Mouse (Mus musculus): ENCODE measurements around the gene Coq3.

Coq3 gene

DNA sequence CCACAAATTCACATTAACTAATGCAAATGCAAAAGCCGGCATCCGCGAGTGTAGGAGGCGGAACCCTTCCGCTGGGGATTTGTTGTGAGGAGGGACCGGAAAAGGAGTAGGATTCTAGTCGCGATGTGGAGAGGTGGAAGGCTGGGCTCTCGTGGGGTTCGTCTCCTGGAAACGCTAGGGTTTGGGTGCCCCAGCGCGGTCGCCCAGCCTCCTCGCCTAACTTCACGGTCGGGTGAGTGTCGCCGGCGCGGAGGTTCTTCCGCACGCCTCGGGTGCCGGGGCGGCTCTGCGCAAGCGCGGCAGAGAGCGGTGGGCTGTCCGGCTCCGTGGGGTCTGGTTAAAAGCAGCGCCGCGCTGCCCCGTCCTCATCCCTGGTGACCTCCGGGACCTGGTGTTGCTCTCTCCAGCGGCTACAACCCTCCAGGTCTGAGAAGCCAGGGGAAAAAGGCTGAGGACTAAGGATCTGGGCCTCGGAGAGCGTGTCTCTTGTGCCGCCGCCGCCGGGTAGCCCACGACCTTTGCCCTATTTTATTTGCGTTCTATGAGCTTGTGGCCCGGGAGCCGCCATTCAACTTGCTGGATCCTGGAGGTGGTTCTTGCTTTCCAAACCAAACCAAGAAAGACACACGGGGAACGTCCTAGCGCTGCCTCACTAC is at the start of gene Coq3:
Gene Coq3, plus strand, starts transcription at position 109 of the 656 bp plus-strand sequence.
- DNase-seq (ENCODE audit: low read depth, low spot score): peak; percentile 85

DNA sequence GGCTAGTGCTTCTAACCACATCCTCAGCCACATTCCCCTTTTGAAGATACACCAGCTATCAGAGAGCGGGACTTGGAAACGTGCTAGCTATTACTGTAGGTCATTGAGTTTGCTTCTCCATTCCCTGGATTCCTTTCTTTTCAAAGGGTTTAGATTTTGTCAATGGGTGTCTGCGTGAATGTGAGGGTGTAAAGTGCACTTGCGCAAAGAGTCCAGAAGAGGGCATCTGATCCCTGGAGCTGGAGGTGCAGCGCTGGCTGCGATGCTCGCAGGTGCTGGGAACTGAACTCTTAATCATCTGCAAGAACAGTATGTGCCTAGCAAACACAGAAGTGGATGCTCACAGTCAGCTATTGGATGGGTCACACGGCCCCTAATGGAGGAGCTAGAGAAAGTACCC is 46.6 kb upstream of the Coq3 start:
- DNase-seq (ENCODE audit: low read depth, low spot score): no peak

DNA sequence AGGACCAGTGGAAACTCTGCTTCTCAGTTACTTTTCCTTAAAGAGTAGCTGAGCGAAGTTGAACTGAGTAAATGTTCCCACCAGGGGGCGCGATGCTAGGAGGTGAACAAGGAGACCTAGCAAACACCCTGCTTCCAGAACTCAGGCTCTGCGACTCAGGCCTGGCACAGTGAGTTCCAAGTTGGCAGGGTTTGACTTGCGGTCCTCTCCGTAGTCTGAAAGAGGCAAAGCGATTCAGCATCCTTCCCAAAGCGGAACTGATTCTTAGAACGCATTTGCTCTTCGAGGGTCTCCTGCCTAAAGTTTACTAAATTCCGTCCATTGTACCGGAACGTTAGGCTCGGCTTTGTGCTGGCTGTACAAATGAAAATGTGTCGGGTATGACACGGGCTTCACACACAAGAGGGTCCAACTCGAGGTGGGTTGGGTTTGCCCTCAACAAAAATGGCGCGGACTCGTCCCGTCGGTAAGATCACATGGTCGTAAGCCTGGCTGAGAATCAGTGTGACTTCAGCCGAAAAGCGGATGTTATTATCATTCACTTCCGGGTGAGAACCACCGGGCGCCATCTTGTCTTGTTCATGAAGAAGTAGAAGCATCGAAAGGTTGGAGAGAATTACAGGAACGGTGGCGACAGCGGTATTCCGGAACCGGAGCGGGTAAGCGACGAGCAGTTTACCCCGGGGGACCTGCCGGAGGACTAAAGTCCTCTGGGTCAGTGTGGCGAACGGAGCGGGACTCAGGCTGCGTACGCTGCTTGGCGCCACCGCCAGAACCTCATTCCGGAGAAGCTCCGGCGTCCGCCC is 31.8 kb upstream of the Coq3 start, which contains the start of gene Pnisr:
Gene Pnisr, plus strand, starts transcription at position 103 of the 806 bp plus-strand sequence.
- peak; percentile 97 for DNase-seq (ENCODE audit: low read depth, low spot score)

DNA sequence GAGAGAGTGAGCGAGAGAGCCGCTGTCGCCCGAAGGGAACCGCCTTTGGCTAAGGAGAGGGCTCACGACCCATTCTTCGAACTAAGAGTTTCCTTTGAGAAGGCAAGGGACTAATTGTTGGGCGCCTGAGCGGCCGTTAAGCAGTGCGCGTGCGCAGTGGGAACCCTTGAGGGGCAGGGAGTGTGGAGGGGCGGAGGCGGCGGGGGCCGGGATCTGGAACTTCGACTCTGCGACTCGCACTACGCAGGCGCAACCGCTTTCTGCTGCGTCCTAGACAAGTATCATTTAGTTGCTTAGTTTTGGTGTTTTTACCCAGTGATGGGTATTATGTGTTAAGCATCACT is 31.2 kb upstream of the Coq3 start:
- peak; percentile 90 for DNase-seq (ENCODE audit: low read depth, low spot score)

DNA sequence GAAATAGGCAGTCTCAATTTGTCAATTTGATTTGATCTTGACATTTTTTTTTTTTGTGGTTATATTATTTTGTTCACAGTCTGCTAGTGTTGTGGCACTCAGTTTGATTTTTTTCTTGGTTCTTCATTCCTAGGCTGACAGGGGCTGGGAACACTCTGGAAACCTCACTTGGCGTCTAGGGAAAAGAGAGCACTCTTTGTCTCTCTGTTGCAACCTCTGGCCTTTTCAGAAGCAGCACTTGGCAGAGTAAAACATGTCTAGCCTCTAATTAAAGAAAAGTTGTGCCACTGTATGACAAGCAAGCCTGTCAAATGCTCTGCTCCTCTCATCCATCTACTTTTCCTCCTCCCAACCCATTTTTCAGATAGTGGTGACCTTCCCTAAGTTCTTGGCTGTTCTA is 22.0 kb upstream of the Coq3 start:
- DNase-seq (ENCODE audit: low read depth, low spot score): no peak

DNA sequence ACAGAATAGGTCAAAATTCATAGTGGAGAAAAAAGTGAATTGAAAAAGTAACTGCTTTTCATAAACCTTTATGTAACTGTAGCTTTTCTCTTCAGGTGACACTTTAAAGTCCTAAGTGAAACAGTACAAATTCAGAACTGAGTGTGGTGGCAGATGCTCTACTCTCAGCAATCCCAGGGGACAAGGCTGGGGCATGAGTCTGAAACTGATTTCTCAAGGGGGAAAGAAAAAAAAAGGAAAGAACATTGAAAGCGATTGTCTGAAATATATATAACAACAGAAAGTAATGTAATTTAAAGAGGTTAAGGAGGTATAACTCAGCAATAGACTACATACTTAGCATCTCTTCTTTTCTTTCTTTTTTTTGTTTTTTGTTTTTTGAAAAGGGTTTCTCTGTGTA is 14.2 kb upstream of the Coq3 start:
- DNase-seq (ENCODE audit: low read depth, low spot score): no peak

DNA sequence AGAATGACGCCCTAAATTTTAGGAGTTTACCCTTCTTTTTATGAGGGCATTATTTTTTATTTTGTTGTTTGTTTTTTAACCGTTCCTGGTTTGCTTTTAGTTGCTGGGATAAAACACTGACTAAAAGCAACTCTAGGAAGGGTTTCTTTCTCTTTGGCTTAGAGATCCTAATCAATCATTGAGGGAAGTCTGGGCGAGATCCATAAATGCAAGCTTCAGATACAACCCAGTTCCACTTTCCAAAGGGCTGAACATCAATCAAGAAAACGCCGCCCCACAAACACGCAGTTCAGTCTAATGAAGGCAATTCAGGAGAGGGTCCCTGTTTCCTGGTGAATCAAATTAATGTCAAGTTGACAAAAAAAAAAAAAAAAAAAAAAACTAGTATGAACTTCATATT is 697 bp upstream of the Coq3 start:
- peak; percentile 8 for DNase-seq (ENCODE audit: low read depth, low spot score)

DNA sequence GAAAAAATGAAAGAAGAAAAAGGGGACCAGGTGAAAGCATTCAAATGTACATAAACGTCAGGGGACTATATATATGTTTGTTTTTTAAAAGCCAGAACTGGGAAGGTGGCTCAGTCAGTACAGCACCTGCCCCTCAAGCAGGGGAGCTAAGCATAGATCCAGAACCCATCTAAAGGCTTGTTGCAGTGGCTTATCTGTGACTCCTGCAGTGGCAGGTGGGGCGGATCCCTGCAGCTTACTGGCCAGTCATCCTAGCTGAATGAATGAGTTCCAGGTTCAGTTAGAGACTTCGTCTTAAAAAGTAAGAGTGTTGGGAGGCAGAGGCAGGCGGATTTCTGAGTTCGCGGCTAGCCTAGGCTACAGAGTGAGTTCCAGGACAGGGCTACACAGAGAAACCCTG is 3.3 kb downstream of the Coq3 start:
- no peak for DNase-seq (ENCODE audit: low read depth, low spot score)

DNA sequence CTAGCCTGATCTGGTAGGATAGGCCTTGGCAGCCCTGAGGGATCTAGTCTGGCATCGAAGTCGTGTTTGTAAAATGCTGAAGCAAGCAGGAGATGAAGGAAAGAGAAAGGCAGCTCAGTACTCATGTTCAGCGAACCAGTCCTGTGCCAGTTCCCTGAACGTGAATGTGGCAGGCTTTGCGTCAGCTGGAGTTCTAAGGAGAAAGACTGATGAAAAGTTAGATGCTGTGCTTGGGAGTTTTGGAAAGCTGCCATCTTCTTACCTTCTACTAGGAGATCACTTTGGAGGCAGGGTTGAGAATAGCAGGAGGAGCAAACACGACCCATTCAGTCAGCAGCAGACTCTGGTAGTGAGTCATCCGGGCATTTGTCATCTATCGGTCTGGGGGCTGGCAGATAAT is 6.4 kb downstream of the Coq3 start:
- no peak for DNase-seq (ENCODE audit: low read depth, low spot score)

DNA sequence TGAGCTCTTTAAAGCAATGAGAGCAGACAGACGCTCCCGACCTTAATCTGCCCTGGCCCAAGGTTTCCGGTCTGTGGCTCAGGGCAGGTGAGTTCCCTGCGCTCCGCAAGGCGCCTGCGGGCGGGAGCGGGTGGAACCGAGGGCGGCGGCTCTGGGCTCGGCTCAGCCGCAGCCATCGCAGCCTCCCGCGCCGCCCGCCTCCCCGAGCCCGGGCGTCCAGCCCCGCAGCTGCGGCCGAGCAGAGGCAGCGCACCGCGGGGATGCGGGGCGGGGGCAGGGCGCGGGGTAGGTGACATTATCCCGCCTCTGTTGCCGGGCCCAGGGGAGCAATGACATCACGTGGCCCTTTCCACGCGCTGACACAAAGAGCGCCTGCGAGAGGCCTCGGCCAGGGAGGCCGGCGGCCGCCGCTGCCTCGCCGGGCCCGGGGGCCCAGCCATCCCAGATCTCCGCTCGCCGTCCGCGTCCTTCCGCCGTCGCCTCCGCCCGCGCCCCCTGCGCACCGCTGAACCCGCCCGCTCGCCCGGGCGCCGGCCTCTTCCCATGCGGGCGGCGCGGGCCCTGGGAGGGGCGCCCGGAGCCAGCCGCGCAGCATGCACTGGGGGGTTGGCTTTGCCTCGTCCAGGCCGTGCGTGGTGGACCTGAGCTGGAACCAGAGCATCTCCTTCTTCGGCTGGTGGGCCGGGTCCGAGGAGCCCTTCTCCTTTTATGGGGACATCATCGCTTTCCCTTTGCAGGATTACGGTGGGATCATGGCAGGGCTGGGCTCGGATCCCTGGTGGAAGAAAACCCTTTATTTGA is 51.7 kb downstream of the Coq3 start, which contains the start of gene Faxc:
Gene Faxc, plus strand, starts transcription at position 359 of the 801 bp plus-strand sequence.
- peak; percentile 70 for DNase-seq (ENCODE audit: low read depth, low spot score)

DNA sequence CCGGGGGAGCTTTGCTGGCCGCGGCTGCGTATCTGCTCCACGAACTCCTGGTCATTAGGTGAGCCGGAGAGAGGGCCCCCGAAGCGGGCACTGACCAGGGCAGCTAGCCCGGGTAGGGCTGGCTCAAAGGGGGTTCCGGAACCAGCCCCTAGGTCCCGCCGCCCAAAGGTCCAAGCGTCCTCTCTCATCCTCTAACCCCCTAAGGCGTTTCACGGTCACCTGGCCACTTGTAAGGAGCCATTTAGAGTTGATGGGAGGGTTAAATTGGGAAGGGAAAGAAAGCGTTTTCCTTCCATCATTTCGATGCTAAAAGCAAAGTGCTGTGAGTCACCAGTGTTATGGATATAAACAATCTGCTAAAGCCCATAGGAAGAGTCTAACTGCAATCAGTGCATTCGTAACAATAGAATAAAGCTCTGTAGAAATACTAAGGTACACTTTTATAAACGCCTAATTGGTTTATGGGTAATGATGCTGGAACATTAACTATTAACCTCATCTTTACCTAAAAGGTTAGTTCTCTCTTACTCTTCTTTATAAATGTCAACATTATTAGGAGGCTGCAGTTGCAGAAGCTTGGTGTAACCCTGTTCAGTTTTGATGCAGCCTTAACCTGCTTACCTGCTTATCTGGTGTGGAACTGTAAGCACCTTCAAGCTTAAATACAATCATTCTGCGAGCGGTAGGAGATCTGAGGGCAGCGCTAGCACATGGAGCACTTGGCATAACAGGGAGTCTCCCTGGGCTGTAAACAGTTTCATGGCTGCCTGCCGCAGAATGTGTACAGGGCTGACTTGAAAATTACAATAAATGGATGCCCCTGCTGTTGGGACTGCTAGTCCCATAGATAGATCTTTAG is 52.5 kb downstream of the Coq3 start:
- peak; percentile 6 for DNase-seq (ENCODE audit: low read depth, low spot score)

DNA sequence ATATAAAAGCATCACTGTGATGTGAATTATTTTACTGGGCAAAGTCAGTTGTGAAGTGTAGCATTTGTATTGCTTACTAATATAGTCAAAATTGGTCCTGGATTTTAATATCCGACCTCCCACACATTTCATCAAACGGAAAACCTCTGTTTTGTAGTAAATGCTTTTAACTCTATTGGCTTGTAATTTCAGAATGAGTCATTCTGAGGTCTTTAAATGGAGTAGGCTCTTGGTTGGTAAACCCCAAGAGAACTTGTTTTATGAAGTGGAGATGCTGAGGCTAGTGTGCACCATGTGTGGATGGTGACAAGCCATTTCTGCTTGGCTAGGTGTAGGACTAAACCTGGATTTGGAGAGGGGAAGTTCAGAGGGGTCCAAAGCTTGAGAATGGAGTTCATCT is 55.9 kb downstream of the Coq3 start:
- DNase-seq (ENCODE audit: low read depth, low spot score): no peak

DNA sequence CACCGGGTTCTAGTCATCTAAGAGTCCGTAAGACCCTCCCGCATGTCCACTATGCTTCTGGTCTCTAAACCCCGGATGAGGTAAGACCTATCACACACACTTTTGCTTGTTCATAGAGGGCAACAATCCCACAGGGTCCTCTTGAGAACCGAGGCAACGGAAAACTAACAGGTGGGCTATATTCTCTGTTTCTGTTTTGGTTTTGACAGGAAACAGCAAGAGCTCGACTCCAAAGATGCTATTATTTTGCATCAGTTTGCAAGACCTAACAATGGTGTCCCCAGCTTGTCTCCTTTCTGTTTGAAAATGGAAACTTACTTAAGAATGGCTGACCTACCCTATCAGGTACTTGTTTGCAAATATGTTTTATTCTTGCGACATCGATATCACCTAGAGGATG is 57.0 kb downstream of the Coq3 start:
- DNase-seq (ENCODE audit: low read depth, low spot score): no peak

DNA sequence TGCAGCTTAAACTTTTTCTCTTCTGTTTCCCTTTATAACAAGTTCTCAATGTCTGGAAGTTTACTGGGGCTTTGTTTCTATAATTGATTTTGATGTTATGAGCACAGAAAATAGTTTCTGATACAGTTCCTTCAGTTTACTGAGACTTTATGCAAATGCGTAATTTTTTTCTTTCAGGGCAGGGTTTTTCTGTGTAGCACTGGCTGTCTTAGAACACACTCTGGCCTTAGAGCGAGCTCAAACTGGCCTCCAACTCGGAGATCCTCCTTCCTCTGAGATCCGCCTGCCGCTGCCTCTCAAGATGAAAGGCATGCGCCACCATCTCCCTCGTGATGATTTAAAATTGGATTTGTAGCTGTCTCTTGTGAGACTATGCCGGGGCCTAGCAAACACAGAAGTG is 58.4 kb downstream of the Coq3 start:
- no peak for DNase-seq (ENCODE audit: low read depth, low spot score)

DNA sequence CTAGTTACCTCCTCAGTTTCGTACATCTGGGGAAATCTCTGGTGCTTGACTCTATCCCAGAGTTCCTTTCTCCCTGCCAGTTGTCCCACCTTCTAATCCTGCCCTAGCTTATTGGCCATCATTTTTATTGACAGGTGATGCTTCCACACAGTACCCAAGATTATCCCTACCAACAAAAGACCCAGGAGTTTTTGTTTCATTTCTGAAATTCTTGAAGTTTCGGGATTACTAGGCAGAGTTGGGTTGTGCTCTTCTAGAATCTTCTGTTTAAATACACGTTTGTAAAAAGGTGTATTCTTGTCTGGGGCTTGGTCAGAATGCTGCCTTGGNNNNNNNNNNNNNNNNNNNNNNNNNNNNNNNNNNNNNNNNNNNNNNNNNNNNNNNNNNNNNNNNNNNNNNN is 65.2 kb downstream of the Coq3 start:
- no peak for DNase-seq (ENCODE audit: low read depth, low spot score)

DNA sequence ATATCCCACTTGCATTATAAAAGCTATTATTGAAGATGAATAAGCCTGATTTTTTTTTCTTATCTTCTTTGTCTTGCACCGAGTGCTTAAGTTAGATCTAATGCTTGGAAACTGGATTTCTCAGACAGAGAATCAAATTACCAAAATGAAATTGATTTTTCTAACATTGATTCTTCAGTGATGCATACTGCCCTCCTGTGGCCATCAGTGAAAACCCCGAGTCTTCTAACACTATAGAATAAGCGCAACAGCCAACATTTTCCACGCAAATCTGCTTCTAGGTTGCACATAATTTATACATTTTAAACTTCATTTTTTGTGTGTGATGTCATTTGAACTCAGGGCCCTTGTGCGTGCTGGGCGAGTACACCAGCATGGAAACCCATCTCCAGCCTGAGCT is 72.0 kb downstream of the Coq3 start:
- DNase-seq (ENCODE audit: low read depth, low spot score): peak; percentile 34

DNA sequence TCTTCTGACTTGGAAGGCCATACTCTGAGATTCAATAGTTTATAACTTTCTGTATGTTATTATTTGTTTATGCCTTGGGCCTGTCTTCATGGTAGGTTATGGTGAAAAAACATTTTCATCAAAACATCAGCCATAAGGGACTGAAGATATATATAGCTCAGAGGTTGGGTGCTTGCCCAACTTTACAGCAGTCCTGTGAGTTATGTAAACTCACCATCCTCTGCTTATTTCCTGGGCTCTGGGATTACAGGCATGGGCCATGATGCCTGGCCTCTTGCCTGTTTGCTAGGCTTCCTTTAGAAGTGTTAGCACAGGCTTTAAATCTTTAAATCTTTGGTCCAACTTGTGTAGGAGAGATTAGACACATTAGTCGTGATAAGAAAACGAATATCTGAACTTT is 72.8 kb downstream of the Coq3 start:
- DNase-seq (ENCODE audit: low read depth, low spot score): no peak

DNA sequence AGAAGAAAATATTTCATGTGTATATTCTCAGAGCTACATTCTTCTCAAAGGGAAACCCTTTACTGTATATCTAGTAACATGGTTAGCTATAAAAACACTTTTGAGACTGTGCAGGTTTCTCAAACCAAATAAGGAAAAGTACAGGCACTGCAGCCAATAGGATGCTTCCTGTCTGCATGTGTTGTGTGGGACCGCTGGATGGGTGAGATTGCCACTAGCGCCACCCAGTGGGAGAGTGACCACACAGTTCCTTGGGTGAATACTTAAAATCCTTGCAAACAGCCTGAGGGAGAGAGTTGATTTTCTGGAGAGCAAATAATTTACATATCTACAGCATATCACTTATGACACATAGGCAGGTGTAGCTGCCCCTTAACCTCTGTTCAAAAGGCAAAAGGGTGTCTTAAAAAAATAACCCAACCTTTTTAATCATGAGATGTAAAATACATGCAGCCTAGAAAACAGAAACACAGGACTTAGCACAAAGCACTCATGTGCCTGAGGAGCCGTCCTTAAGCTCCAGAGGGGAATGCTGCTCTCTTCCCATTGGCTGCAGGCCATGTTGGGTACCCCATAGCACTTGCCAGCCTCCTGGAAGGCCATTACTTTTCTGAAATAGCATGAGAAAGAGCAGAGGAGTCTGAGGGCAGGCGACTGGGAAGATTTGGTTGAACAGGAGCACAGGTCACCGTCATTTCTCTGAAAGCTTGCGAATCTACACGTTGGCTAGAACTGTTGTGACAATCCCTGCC is 78.3 kb downstream of the Coq3 start:
- DNase-seq (ENCODE audit: low read depth, low spot score): peak; percentile 63
